Mouse (Mus musculus): ENCODE measurements at regions not wholly inside any gene's neighbourhood (a gene's known extent, or its start where the extent isn't known, plus 50 kb on each side); places are given as distances from the start of the nearest gene placed in this dataset.
A peak's percentile ranks its signal among the peaks of the same experiment; 100 is the strongest.

DNA sequence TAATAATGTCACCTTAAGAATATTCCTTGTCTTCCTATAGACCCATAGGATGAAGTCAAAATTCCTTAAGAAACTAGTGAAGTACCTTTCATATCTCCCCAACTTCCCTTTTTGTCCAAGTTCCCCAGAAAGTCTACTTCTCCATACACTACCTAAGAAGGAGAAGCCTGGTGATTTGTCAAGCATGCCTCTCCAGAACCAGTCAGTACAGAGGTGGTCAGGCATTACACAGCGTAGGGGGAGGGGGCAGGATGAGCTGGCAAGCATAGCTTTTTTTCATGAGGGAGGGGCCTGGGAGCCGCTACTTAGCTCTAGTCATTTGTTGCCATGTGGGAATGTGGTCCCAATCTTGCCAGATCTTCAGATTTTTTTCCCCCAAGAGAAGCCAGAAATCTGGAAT, 54.0 kb upstream of the Satb2 start:
- WGBS = 60% methylated on average over 2 of the region's 2 CpGs
- Histone ChIP-seq H3K27me3 (replicated peaks; ENCODE audit: control insufficient read depth, insufficient read depth, low read length) (no peaks in the 10 kb centered on the region), H3K27ac (ENCODE audit: insufficient read depth, low read depth, low read length) (no peak overlapping the region), H3K36me3 (ENCODE audit: control insufficient read depth, insufficient read depth, low read length) (no peaks in the 10 kb centered on the region), H3K4me1 (ENCODE audit: control insufficient read depth, insufficient read depth, low read length) (0 out of 2 replicates have a peak, but pooled peaks cover 2% of the 10 kb centered on the region), H3K4me3 (ENCODE audit: insufficient read depth, low read depth, low read length) (no peak overlapping the region)
- peak; percentile 10 for DNase-seq
- TF ChIP-seq CTCF (conservative IDR thresholded peaks at IDR 0.05; ENCODE audit: insufficient read depth, insufficient read length, low read depth, low read length) = no peak
- TF ChIP-seq POLR2A (IDR thresholded peaks at IDR 0.05; ENCODE audit: low read depth, low read length) = no peak

DNA sequence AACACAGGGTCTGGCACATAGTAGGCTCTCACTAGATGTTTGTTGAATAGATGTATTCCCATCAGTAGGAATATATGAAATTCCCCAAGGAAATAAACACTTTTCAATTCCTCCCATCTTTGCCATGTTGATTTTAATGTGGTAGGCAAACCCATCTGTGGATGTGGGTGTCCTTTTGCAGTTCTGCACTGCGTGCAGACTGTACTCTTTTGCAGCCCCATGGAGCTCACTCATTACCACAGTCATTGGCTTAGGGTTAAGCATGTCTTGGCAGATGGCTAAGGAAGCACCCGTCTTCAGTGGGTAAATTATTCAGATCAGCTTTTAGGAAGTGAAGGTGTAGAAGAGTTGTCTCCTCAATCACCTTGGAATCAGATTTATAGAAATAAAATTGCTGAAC, 54.8 kb upstream of the Satb2 start:
- H3K36me3 ChIP-seq (ENCODE audit: control insufficient read depth, insufficient read depth, low read length) = no peaks in the 10 kb centered on the region
- no peaks in the 10 kb centered on the region for H3K27me3 ChIP-seq (replicated peaks; ENCODE audit: control insufficient read depth, insufficient read depth, low read length)
- no peak overlapping the region for H3K27ac ChIP-seq (ENCODE audit: insufficient read depth, low read depth, low read length)
- no peak for DNase-seq
- H3K4me1 ChIP-seq (ENCODE audit: control insufficient read depth, insufficient read depth, low read length) = 0 out of 2 replicates have a peak, but pooled peaks cover 2% of the 10 kb centered on the region
- H3K4me3 ChIP-seq (ENCODE audit: insufficient read depth, low read depth, low read length) = no peak overlapping the region
- 93% methylated on average over 2 of the region's 2 CpGs for WGBS
- TF ChIP-seq POLR2A (IDR thresholded peaks at IDR 0.05; ENCODE audit: low read depth, low read length) (no peak), CTCF (conservative IDR thresholded peaks at IDR 0.05; ENCODE audit: insufficient read depth, insufficient read length, low read depth, low read length) (no peak)

DNA sequence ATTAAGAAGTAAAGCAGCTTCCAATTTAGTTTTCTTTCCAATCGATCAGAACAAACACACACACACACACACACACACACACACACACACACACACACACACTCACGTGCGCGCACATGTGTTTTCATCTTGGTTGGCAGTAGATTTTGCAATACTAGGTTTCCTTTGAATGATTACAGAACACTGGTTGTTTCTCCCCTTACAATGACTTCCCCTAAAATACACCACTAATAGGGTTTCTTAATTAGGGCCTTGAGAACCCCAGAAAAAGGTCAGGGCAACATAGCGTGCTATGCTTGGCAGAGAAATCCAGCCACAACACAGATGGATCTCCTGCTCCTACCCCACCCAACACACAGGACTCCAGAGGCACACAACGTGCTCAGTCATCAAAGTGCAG, 56.0 kb upstream of the Satb2 start:
- WGBS = 84% methylated on average over 6 of the region's 6 CpGs
- H3K27ac ChIP-seq (ENCODE audit: insufficient read depth, low read depth, low read length) = no peak overlapping the region
- H3K36me3 ChIP-seq (ENCODE audit: control insufficient read depth, insufficient read depth, low read length) = no peaks in the 10 kb centered on the region
- TF ChIP-seq POLR2A (IDR thresholded peaks at IDR 0.05; ENCODE audit: low read depth, low read length) = no peak
- TF ChIP-seq CTCF (conservative IDR thresholded peaks at IDR 0.05; ENCODE audit: insufficient read depth, insufficient read length, low read depth, low read length) = no peak
- 0 out of 2 replicates have a peak, but pooled peaks cover 2% of the 10 kb centered on the region for H3K4me1 ChIP-seq (ENCODE audit: control insufficient read depth, insufficient read depth, low read length)
- no peak overlapping the region for H3K4me3 ChIP-seq (ENCODE audit: insufficient read depth, low read depth, low read length)
- no peaks in the 10 kb centered on the region for H3K27me3 ChIP-seq (replicated peaks; ENCODE audit: control insufficient read depth, insufficient read depth, low read length)
- DNase-seq = no peak

DNA sequence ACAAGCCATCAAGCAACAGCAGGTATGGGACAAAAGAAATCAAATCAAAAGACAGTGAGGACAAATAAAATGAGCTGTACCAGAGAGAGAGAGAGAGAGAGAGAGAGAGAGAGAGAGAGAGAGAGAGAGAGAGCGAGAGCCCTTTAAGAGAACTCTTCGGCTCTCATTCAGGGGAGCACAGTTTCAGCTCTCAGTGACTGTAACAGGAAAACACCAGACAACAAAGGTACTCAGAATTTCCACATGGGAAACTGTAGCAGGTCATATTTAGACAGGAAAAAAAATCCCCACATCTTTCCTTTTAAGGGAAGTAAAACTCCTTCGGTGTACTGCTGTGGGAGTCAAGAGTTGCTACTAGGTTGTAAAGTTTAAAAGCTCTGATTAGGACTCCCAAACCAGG, 57.9 kb upstream of the Satb2 start:
- Histone ChIP-seq H3K4me3 (ENCODE audit: insufficient read depth, low read depth, low read length) (no peak overlapping the region), H3K27ac (ENCODE audit: insufficient read depth, low read depth, low read length) (no peak overlapping the region), H3K27me3 (replicated peaks; ENCODE audit: control insufficient read depth, insufficient read depth, low read length) (no peaks in the 10 kb centered on the region), H3K4me1 (ENCODE audit: control insufficient read depth, insufficient read depth, low read length) (0 out of 2 replicates have a peak, but pooled peaks cover 2% of the 10 kb centered on the region), H3K36me3 (ENCODE audit: control insufficient read depth, insufficient read depth, low read length) (no peaks in the 10 kb centered on the region)
- no peak for DNase-seq
- whole genome bisulfite sequencing = 50% methylated on average over 3 of the region's 3 CpGs
- TF ChIP-seq POLR2A (IDR thresholded peaks at IDR 0.05; ENCODE audit: low read depth, low read length) = no peak
- TF ChIP-seq CTCF (conservative IDR thresholded peaks at IDR 0.05; ENCODE audit: insufficient read depth, insufficient read length, low read depth, low read length) = no peak

DNA sequence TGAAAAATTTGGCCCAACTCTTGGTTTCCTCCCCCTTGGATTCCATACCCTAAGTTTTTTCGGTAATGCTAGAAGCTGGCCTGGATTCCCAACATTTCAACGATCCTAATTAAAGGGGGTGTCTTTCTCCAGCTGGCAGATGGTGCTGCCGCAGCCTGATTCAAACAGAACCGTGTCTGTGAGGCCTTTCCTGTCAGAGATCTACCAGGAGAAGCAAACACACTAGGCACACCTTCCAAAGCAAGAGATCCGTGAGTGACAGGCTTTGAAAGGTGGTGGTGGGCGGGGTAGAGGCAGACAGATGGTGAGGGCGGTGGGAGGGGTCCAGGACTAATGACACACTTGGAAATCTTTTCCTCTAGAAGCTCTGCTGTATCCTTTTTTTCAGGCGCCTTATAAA, 61.8 kb upstream of the Satb2 start:
- H3K27ac ChIP-seq (ENCODE audit: insufficient read depth, low read depth, low read length) = no peak overlapping the region

DNA sequence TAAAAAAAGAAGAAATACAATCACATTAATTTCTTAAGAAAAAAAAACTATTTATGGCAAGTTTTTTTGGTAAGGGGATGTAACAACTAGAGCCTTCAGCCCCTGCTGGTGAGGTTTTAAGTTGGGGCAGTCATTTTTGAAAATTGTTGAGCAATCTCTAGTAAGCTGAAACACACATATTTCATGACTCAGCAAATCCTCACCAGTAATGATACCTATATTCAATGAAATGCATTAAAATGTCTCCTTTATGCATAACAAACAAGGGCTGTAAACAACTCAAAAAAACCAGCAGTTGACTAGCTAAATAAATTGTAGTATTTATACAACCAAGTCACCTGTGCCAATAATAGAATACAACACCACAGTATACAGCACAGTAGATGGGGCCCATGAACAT, 63.1 kb upstream of the Satb2 start:
- Histone ChIP-seq H3K27ac (ENCODE audit: insufficient read depth, low read depth, low read length) (no peak overlapping the region), H3K27me3 (replicated peaks; ENCODE audit: control insufficient read depth, insufficient read depth, low read length) (no peaks in the 10 kb centered on the region), H3K4me1 (ENCODE audit: control insufficient read depth, insufficient read depth, low read length) (no peaks in the 10 kb centered on the region), H3K4me3 (ENCODE audit: insufficient read depth, low read depth, low read length) (no peak overlapping the region), H3K36me3 (ENCODE audit: control insufficient read depth, insufficient read depth, low read length) (no peaks in the 10 kb centered on the region)
- DNase-seq = no peak
- no peak for TF ChIP-seq CTCF (conservative IDR thresholded peaks at IDR 0.05; ENCODE audit: insufficient read depth, insufficient read length, low read depth, low read length)

More for the DNA sequence above, 61.8 kb upstream of the Satb2 start:
- Histone ChIP-seq H3K4me3 (ENCODE audit: insufficient read depth, low read depth, low read length) (no peak overlapping the region), H3K4me1 (ENCODE audit: control insufficient read depth, insufficient read depth, low read length) (no peaks in the 10 kb centered on the region), H3K36me3 (ENCODE audit: control insufficient read depth, insufficient read depth, low read length) (no peaks in the 10 kb centered on the region), H3K27me3 (replicated peaks; ENCODE audit: control insufficient read depth, insufficient read depth, low read length) (no peaks in the 10 kb centered on the region)
- no peak for DNase-seq
- 29% methylated on average over 8 of the region's 8 CpGs for WGBS
- no peak for TF ChIP-seq POLR2A (IDR thresholded peaks at IDR 0.05; ENCODE audit: low read depth, low read length)
- no peak for TF ChIP-seq CTCF (conservative IDR thresholded peaks at IDR 0.05; ENCODE audit: insufficient read depth, insufficient read length, low read depth, low read length)

DNA sequence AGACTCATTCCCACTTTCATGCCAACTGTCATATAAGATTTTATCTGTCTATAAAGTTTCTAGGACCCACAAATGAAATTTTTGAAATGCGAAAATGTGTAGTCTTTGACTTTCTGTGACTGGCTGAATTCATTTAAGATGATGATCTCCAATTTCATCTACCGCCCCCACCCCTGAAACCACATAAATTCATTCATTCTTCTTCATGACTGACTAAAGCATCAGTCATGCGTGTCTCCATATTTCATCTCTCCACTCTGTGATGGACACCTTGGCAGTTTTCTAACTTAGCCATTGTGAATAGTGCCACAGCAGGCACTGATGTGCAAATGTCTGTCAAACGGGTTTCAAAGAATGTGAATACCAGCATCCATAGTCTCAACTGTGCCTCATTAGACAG, 75.4 kb upstream of the Satb2 start:
- Histone ChIP-seq H3K36me3 (ENCODE audit: control insufficient read depth, insufficient read depth, low read length) (no peaks in the 10 kb centered on the region), H3K27ac (ENCODE audit: insufficient read depth, low read depth, low read length) (no peak overlapping the region), H3K4me3 (ENCODE audit: insufficient read depth, low read depth, low read length) (no peak overlapping the region), H3K4me1 (ENCODE audit: control insufficient read depth, insufficient read depth, low read length) (peaks cover 2% of the 10 kb centered on the region; the same call in 1 of the 2 replicates), H3K27me3 (replicated peaks; ENCODE audit: control insufficient read depth, insufficient read depth, low read length) (no peaks in the 10 kb centered on the region; the same call in 1 of the 2 replicates)
- DNase-seq = no peak
- WGBS = 81% methylated on average over 4 of the region's 4 CpGs
- no peak for TF ChIP-seq CTCF (conservative IDR thresholded peaks at IDR 0.05; ENCODE audit: insufficient read depth, insufficient read length, low read depth, low read length)
- no peak for TF ChIP-seq POLR2A (IDR thresholded peaks at IDR 0.05; ENCODE audit: low read depth, low read length)

DNA sequence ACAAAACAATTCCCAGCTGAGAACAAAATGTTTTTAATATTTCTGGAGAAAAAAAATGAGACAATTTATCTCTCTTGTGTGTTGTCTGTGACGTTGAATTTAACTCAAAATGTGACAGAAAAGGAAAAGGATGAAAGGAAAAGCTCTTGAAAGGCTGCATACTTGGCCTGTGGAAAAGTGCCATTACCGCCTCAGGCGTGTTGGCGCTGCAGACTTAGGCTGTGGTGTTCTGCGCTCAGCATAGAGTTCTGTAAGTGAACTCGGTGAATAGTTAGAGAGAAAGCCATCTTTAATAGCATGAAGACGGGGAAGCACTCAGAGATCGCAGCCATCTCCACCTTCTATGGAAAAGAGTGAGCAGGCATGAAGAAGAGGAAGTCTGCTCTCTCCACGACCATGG, 77.5 kb upstream of the Satb2 start:
- Histone ChIP-seq H3K27ac (ENCODE audit: insufficient read depth, low read depth, low read length) (no peak overlapping the region), H3K4me1 (ENCODE audit: control insufficient read depth, insufficient read depth, low read length) (peaks cover 2% of the 10 kb centered on the region; the same call in 1 of the 2 replicates), H3K36me3 (ENCODE audit: control insufficient read depth, insufficient read depth, low read length) (no peaks in the 10 kb centered on the region), H3K27me3 (replicated peaks; ENCODE audit: control insufficient read depth, insufficient read depth, low read length) (no peaks in the 10 kb centered on the region; the same call in 1 of the 2 replicates), H3K4me3 (ENCODE audit: insufficient read depth, low read depth, low read length) (no peak overlapping the region)
- TF ChIP-seq POLR2A (IDR thresholded peaks at IDR 0.05; ENCODE audit: low read depth, low read length) = no peak
- TF ChIP-seq CTCF (conservative IDR thresholded peaks at IDR 0.05; ENCODE audit: insufficient read depth, insufficient read length, low read depth, low read length) = no peak
- 85% methylated on average over 9 of the region's 9 CpGs for WGBS
- DNase-seq = no peak
